Mouse (Mus musculus): Measurements from ENCODE around the gene Caln1.

Gene Caln1

GRCm38 (mm10) chr5:130369237-130369636 lies at the start of gene Caln1:
Gene Caln1, plus strand, starts transcription at chr5:130369455.
- peak; percentile 52 for DNase-seq

- no peak for DNase-seq
Measured at GRCm38 (mm10) chr5:130319783-130320182, 49.5 kb upstream of the Caln1 start.

- DNase-seq, result peak; percentile 59
Measured at GRCm38 (mm10) chr5:130320485-130320884, 48.8 kb upstream of the Caln1 start.

DNA sequence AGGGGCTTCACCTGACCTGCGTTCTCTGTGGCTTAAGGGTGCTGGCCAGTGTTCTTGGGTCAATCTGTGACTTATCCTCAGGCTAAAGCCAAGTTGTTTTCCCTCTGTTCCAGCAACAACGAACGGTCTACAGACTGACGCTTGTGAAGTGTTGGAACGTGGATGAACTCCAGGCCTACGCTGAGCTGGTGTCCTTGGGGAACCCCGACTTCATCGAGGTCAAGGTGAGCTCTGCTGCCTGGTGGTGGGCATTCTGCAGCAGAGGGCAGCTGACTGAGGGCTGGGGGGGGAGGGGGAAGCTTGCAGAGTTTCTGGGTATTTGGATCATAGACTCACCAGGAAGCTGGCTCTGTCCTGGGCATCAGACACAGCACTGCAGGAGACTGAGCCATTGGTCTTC lies 43.8 kb upstream of the Caln1 start:
- DNase-seq, result no peak

- DNase-seq, result peak; percentile 42
Measured at GRCm38 (mm10) chr5:130327615-130328263, 41.5 kb upstream of the Caln1 start.

DNA sequence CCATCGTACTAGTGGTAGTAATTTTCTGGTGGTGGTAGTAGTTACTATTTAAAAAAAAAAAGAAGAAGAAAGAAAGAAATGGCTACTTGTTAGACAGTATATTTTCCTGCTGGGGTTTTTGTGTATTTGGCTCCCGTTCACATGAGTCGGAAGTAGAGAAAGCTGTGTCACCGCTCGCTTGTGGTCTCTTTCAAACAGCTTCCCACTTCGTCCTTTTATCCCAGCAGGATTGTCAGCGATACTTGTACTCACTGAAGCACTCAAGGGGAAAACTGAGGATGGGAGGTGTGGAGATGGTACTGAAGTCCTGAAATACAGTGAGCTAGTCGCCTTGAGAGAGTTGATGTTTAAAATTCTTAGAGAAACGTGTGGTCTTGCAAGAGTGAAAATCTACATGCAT lies 40.9 kb upstream of the Caln1 start:
- peak; percentile 28 for DNase-seq

DNA sequence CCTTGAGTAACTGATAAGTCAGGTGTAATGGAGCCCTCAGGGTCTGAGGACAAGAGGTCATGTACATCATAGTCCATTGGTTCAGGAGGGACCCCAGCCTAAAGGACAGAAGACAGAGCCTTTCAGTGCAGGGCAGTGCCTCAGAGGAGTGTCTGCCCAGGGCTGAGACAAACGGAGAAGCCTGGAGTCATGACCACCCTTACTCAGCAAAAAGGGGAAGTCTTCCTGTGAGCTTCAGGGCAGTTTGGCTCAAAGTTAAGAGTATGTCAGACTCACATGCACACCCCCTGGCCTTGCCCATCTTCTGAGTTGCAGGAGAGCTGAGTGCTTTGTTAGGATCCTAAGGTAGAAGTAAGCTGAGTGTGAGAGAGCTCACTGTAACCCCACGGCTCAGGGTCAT lies 39.4 kb upstream of the Caln1 start:
- no peak for DNase-seq

DNA sequence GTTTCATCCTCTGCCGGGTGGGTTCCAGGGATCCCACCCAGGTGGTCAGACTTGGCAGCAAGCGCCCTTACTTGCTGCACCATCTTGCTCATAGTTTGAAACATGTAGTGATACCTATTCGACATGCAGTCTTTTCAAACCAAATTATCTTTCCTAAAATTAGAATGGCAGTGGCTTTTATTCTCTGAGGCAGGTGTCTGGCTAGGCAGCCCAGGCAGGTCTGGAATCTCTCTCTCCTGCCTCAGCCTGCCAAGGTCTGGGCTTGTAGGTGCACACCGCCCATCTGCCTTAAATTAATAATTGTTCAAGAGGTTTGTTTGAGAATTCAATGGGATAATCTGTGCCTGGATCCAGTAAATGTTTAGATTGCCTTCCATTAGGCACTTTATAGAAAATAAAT lies 38.5 kb upstream of the Caln1 start:
- no peak for DNase-seq

DNA sequence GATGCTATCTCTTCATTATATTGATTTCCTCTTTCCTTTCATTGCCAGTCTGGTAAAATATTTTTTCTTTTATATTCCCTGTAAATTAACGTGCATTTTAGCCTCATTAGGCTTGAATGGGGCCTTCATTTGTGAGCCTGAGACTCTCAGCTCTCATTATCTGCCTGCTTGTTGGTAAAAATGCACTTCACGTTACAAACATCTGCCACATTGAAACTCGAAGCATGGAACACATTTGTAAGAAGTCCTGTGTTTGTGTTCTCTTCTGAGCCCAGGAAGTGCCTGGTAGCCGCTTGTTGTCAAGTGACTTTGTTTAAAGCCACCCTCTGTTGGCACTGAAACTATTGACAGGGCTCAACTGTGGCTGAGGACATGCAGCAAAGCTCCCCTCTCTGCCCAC lies 38.0 kb upstream of the Caln1 start:
- DNase-seq, result no peak

DNA sequence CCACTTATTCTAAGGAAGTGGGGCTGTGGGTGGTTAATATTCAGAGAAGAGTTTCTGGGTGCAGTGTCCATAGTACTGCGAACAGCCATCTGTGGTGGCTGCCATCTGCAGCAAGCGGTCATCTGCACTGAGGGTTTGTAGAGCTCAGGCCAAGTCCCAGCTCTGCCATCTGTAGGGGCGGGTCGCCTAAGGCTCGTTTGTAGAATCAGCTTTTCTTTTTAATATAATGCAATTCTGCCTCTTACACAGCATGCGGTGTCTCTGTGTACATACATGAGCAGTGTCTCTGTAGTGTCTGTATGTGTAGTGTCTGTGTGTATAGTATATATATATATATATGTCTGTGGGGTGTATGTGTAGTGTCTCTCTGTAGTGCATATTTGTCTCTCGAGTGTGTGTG lies 35.7 kb upstream of the Caln1 start:
- no peak for DNase-seq

GRCm38 (mm10) chr5:130333971-130334370 lies 35.3 kb upstream of the Caln1 start:
- no peak for DNase-seq

DNA sequence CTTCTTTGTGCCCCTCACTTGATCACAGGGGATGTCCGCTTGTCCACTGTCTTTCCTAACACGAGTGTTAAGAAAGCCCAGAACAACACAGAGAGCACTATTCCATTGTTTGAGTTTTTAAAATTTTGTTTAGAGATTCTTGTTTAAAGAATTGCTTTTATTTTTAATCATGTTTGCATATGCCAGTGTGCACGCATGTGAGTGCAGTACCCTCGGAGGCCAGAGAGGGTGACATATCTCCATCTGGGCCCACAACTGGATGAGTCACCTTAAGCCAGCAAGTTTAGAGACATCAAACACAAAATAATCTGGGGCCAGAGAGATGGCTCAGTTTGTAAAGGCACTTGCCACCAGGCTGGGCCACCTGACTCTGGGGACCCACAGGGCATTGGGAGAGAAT lies 33.8 kb upstream of the Caln1 start:
- no peak for DNase-seq

GRCm38 (mm10) chr5:130340656-130341055 lies 28.6 kb upstream of the Caln1 start:
- DNase-seq, result no peak

DNA sequence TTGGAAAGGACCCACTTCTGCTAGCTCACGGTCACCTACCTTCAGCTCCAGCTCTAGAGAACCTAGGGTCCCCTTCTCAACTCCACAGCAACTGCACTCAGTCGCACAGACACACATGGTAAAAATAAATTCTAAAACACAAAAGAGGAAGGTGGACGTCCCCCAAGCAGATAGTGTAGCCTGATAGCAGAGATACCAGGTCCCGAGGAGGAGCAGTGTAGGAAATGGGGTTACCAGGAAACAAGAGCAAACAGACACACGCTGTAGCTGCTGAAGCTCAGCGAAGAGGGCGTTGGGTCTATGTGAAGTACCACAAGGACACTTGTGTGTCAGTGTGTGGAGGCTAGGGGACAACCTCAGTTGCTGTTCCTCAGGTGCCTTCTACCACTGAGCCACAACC lies 24.3 kb upstream of the Caln1 start:
- DNase-seq, result no peak

DNA sequence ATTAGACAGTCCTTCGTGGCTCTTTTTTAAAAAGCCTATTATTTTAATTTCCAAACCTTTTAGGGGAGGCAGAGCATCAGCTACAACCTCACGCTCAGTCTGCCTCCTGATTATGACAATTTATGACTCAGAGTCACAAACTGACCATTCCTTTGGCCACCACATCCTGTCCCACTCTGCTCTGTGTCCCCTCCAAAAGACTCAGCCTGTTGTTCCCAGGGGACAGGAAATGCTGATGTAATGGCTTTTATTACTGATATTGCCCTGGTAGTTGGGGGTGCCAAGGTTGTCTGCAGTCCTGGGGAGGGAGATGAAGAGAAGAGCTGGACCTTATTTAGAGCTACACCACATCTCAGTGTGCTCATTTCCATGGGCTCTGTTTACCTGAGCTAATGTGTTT lies 23.4 kb upstream of the Caln1 start:
- peak; percentile 19 for DNase-seq

GRCm38 (mm10) chr5:130355223-130355622 lies 14.0 kb upstream of the Caln1 start:
- DNase-seq, result peak; percentile 30

DNA sequence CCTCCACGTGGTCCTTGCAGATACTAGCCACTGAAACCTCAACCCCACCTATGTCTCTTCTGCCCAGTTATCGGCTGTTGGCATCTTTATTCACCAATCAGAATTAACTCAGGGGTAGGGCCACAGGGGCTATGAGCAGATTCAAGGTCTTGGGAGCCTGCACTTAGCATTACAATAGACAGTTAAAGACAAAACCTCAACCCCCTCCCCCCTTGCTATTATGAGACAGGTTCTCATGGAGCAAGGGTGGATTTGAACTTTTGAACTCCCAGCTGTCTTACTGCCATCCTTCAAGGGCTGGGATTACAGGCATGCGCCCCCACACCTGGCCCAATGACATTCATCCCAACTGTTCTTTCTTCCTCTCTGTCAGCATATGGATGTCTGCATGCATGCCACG lies 6.1 kb upstream of the Caln1 start:
- no peak for DNase-seq

DNA sequence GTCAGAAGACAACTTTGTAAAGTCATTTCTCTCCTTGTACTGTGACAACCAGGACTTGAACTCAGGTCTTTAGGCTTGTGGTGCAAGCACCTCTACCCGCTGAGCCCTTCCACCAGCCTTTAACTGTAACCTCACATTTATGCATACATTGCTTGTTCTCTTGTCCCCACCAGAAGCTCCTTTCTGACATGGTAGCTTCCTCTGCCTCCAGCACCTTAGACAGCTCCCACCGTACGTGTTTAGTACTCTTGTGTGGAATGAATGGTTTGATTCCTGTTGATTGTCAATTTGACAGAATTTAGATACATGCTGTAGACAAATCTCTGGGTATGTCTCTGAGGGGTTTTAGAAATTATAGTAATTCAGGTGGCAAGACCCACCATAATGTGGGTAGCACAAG lies 5.5 kb upstream of the Caln1 start:
- peak; percentile 67 for DNase-seq

DNA sequence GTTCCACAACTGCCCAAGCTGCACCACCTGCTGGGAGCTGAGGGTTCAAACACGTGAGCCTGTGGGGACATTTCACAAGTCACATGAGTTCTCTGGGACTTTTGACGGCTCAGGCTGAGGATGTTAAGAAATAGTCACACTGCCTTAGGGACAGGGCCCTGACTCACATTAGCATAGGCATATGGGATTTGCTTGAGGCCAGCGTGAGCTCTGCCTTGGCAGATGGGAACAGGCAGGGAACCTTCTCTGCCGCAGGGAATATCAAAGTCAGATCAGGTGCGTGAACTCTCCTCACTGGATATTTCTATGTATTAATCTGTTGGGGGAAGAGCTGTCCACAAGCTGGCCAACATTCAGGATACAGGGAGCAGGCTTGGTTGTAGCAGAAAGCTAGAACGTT lies 1.0 kb upstream of the Caln1 start:
- DNase-seq, result no peak

- no peak for DNase-seq
Measured at GRCm38 (mm10) chr5:130375411-130375810, 6.2 kb downstream of the Caln1 start.

GRCm38 (mm10) chr5:130384222-130384912 lies 15.1 kb downstream of the Caln1 start, which contains the start of gene A330070K13Rik:
Gene A330070K13Rik, minus strand, starts transcription at chr5:130384631.
- DNase-seq, result peak; percentile 22

- DNase-seq, result peak; percentile 10
Measured at GRCm38 (mm10) chr5:130386418-130386817, 17.2 kb downstream of the Caln1 start.

DNA sequence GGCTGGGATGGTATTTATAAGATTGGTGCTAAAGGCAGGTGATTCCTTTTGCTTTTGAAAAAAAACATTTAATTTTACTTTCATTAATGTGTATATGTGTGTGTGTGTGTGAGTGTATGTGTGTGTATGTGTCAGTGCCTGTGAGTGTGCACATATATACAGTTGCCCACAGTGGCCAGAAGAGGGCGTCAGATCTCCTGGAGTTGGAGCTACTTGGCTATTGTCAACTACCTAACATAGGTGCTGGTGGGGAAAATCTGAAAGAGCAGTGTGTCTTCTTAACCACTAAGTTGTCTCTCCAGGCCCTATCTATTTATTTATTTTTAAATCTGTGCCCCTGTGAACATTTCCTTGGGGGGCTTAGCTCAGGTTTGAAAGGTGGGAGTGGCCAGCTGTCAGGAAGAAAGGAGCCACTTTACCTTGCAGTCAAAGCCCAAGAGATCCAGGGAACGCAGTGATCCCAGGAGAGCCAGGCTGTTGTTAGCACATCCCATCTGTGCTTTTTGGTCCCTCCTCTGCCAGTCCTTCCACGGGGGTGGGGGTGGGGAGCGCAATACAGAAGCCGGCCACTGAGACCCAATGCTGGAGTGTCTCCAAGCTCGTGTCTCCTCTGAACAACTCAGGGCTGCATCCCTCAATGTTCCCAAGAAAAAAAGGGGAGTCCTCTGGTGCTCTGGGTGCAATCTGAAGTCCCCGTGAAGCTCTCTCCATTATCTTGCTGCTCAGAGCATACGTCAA lies 24.5 kb downstream of the Caln1 start:
- DNase-seq, result no peak

- peak; percentile 43 for DNase-seq
Measured at GRCm38 (mm10) chr5:130394386-130394785, 25.1 kb downstream of the Caln1 start.
